Mouse (Mus musculus) adrenal gland, postnatal 14 days (tissue): ENCODE results near the gene Nsl1. TPM values are rescaled to one million over a fixed set of nuclear protein-coding genes. Genes with fewer than 3 reads are reported as not detected.

ENCODE experiments used
- total RNA-seq: library from RNA; stranded (reverse); gene quantifications from 2 replicates; pipeline ENCODE4 v1.2.3, GENCODE M21; 2021

Gene Nsl1
- total RNA-seq, 1 experiment from 2014 or later, result 2.2 TPM

Other genes starting within 250 kb of the Nsl1 start
- 23.8 and 27.9 TPM in 2 replicates for gene Rps6kc1, start 151.2 kb upstream of the Nsl1 start, total RNA-seq
- gene Angel2, start 137.9 kb upstream of the Nsl1 start, total RNA-seq, result 46.6 and 46.7 TPM in 2 replicates
- gene Vash2, start 83.7 kb upstream of the Nsl1 start, total RNA-seq, result 0.48 and 1.2 TPM in 2 replicates
- 15.0 and 23.8 TPM in 2 replicates for gene Flvcr1, start 36.9 kb upstream of the Nsl1 start, total RNA-seq
- gene Spata45, start 26.4 kb upstream of the Nsl1 start, total RNA-seq, result not detected in 2 replicates
- 17.5 and 21.8 TPM in 2 replicates for gene Tatdn3, start 80 bp upstream of the Nsl1 start, total RNA-seq
- 2.0 and 5.2 TPM in 2 replicates for gene Batf3, start 34.8 kb downstream of the Nsl1 start, total RNA-seq
- not detected in 2 replicates for gene Fam71a, start 101.8 kb downstream of the Nsl1 start, total RNA-seq
- 2.4 and 4.8 TPM in 2 replicates for gene Atf3, start 155.0 kb downstream of the Nsl1 start, total RNA-seq